In the genomic region with DNA sequence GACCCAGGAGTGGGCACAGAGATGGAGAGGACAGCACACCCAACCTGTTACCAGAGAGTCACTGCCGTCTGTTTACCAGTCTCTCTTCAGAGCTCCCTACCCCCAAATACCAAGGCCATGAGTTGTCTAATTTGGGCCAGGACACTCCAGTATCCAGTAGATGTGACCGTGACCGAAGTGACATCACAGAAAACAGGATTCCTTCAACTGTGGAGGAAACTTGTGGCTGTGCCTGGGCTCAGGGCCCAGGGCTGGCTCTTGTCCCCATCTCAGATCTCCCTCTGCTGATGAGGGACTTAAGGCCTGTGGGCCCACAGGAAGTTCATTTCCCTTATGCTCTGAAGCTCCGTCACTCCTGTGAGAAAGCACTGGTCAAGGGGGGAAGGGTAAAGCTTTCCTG, we compare ENCODE assay signal across 9 mouse cellular contexts. TPM values are rescaled to one million over a fixed set of nuclear protein-coding genes. Genes with fewer than 3 reads are reported as not detected.
DNase-seq lines count a peak whose midpoint lies in the region; ATAC-seq and TF ChIP-seq lines count a peak whose summit lies in the region.
"Had no signal": no experiment of that assay in that cellular context is flagged by ENCODE, and none has a peak within 500 bp of the region (broad histone marks: within the 10 kb centered on the region; RNA-seq: fewer than 3 reads in every experiment).

No protein-coding gene starts in this region.

- peaks cover 49% of the 10 kb centered on the region for H3K4me1 ChIP-seq in hindbrain, embryonic 10.5 days (replicated peaks)
- no peaks in the 10 kb centered on the region; the same call in 1 of the 2 replicates for H3K4me1 ChIP-seq in hindbrain, embryonic 14.5 days (replicated peaks; ENCODE audit: control insufficient read depth, insufficient read depth, low read length)
- H3K4me1 ChIP-seq in embryonic facial prominence, embryonic 10.5 days = peaks cover 47% of the 10 kb centered on the region
- peaks cover 48% of the 10 kb centered on the region for H3K4me1 ChIP-seq in heart, embryonic 16.5 days (ENCODE audit: control insufficient read depth, insufficient read depth, low read length)
- peaks cover 28% of the 10 kb centered on the region for H3K4me1 ChIP-seq in limb, embryonic 14.5 days (ENCODE audit: control insufficient read depth, insufficient read depth, low read length)
- peaks cover 12% of the 10 kb centered on the region for H3K4me1 ChIP-seq in thymus, adult 2 months (replicated peaks; ENCODE audit: control insufficient read depth, insufficient read depth, low read length)

- 73% methylated on average over 4 of the region's 4 CpGs for WGBS in hindbrain, embryonic 10.5 days
- WGBS in hindbrain, embryonic 14.5 days = 80% methylated on average over 4 of the region's 4 CpGs
- 63% methylated on average over 4 of the region's 4 CpGs for WGBS in embryonic facial prominence, embryonic 10.5 days
- WGBS in heart, embryonic 16.5 days = 37% methylated on average over 4 of the region's 4 CpGs
- 60% methylated on average over 4 of the region's 4 CpGs for WGBS in limb, embryonic 14.5 days
- whole genome bisulfite sequencing in thymus, adult 2 months = 69% methylated on average over 4 of the region's 4 CpGs

- no peak for DNase-seq in hindbrain, embryonic 10.5 days (ENCODE audit: low spot score)
- DNase-seq in hindbrain, embryonic 14.5 days (ENCODE audit: low spot score) = no peak
- no peak for DNase-seq in embryonic facial prominence, embryonic 10.5 days (ENCODE audit: low spot score)
- DNase-seq in limb, embryonic 14.5 days (ENCODE audit: low spot score) = peak; percentile 27
- DNase-seq in thymus, adult 2 months = no peak
- DNase-seq in thymus, postnatal 0 days (ENCODE audit: low spot score) = no peak

- H3K9ac ChIP-seq in hindbrain, embryonic 14.5 days = no peak overlapping the region
- peak overlapping the region; percentile 39 for H3K9ac ChIP-seq in heart, embryonic 16.5 days (ENCODE audit: low read length)
- H3K9ac ChIP-seq in limb, embryonic 14.5 days (ENCODE audit: low read depth, low read length, severe bottlenecking) = no peak overlapping the region

- no peaks in the 10 kb centered on the region for H3K9me3 ChIP-seq in hindbrain, embryonic 10.5 days
- no peaks in the 10 kb centered on the region for H3K9me3 ChIP-seq in hindbrain, embryonic 14.5 days (ENCODE audit: control insufficient read depth, low read length)
- H3K9me3 ChIP-seq in embryonic facial prominence, embryonic 10.5 days = no peaks in the 10 kb centered on the region
- no peaks in the 10 kb centered on the region for H3K9me3 ChIP-seq in heart, embryonic 16.5 days (replicated peaks; ENCODE audit: control insufficient read depth, low read length)
- no peaks in the 10 kb centered on the region for H3K9me3 ChIP-seq in limb, embryonic 14.5 days (ENCODE audit: control insufficient read depth, low read length)

- TF ChIP-seq CTCF in thymus, adult 2 months (IDR thresholded peaks at IDR 0.05; ENCODE audit: borderline replicate concordance, control insufficient read depth, extremely low read depth, insufficient read depth, low read length, poor library complexity) = no peak

- no peak overlapping the region for H3K4me3 ChIP-seq in hindbrain, embryonic 10.5 days
- H3K4me3 ChIP-seq in hindbrain, embryonic 14.5 days (replicated peaks; ENCODE audit: low read length) = no peak overlapping the region
- H3K4me3 ChIP-seq in embryonic facial prominence, embryonic 10.5 days = no peak overlapping the region
- no peak overlapping the region for H3K4me3 ChIP-seq in heart, embryonic 16.5 days (ENCODE audit: low read length)
- no peak overlapping the region for H3K4me3 ChIP-seq in limb, embryonic 14.5 days (replicated peaks; ENCODE audit: low read length)
- no peak overlapping the region for H3K4me3 ChIP-seq in thymus, adult 2 months (ENCODE audit: control insufficient read depth, insufficient read depth, low read length)

- H3K36me3 ChIP-seq in hindbrain, embryonic 10.5 days = no peaks in the 10 kb centered on the region
- H3K36me3 ChIP-seq in hindbrain, embryonic 14.5 days (replicated peaks; ENCODE audit: control insufficient read depth, insufficient read depth) = no peaks in the 10 kb centered on the region
- no peaks in the 10 kb centered on the region for H3K36me3 ChIP-seq in embryonic facial prominence, embryonic 10.5 days (replicated peaks)
- H3K36me3 ChIP-seq in heart, embryonic 16.5 days (ENCODE audit: control insufficient read depth, insufficient read depth) = no peaks in the 10 kb centered on the region
- peaks cover 6% of the 10 kb centered on the region for H3K36me3 ChIP-seq in limb, embryonic 14.5 days (ENCODE audit: control insufficient read depth, insufficient read depth, low read length)
- no peaks in the 10 kb centered on the region for H3K36me3 ChIP-seq in thymus, adult 2 months (ENCODE audit: control insufficient read depth, insufficient read depth, low read length)

- no peak overlapping the region for H3K4me2 ChIP-seq in hindbrain, embryonic 14.5 days (replicated peaks)
- no peak overlapping the region for H3K4me2 ChIP-seq in heart, embryonic 16.5 days (ENCODE audit: low read depth, low read length)
- H3K4me2 ChIP-seq in limb, embryonic 14.5 days (replicated peaks; ENCODE audit: low read depth, low read length, severe bottlenecking) = no peak overlapping the region

- TF ChIP-seq POLR2A in limb, embryonic 14.5 days (IDR thresholded peaks at IDR 0.05; ENCODE audit: borderline replicate concordance, extremely low read depth, insufficient read depth, insufficient read length) = no peak
- TF ChIP-seq POLR2A in thymus, adult 2 months (IDR thresholded peaks at IDR 0.05; ENCODE audit: control insufficient read depth, extremely low read depth, insufficient read depth, low read length, poor library complexity) = no peak

- H3K27me3 ChIP-seq in hindbrain, embryonic 10.5 days (ENCODE audit: insufficient read depth, poor library complexity, severe bottlenecking) = no peaks in the 10 kb centered on the region
- H3K27me3 ChIP-seq in hindbrain, embryonic 14.5 days (ENCODE audit: control insufficient read depth, insufficient read depth, low read length) = no peaks in the 10 kb centered on the region
- no peaks in the 10 kb centered on the region for H3K27me3 ChIP-seq in embryonic facial prominence, embryonic 10.5 days (replicated peaks; ENCODE audit: low read depth, poor library complexity, severe bottlenecking)
- no peaks in the 10 kb centered on the region for H3K27me3 ChIP-seq in heart, embryonic 16.5 days (ENCODE audit: control insufficient read depth, insufficient read depth, low read length)
- H3K27me3 ChIP-seq in limb, embryonic 14.5 days (ENCODE audit: control insufficient read depth, insufficient read depth, low read length) = no peaks in the 10 kb centered on the region
- no peaks in the 10 kb centered on the region for H3K27me3 ChIP-seq in thymus, adult 2 months (ENCODE audit: control insufficient read depth, insufficient read depth, low read length)
- H3K27me3 ChIP-seq: CH12.LX had no signal

- H3K27ac ChIP-seq in hindbrain, embryonic 10.5 days = peak overlapping the region; percentile 77
- H3K27ac ChIP-seq in hindbrain, embryonic 14.5 days = no peak overlapping the region
- peak overlapping the region; percentile 70 for H3K27ac ChIP-seq in embryonic facial prominence, embryonic 10.5 days (replicated peaks)
- peak overlapping the region; percentile 94 for H3K27ac ChIP-seq in heart, embryonic 16.5 days (ENCODE audit: low read length)
- H3K27ac ChIP-seq in limb, embryonic 14.5 days (replicated peaks; ENCODE audit: low read depth, low read length) = peak overlapping the region; percentile 48; the same call in 1 of the 2 replicates
- no peak overlapping the region for H3K27ac ChIP-seq in thymus, adult 2 months (ENCODE audit: control insufficient read depth, insufficient read depth, low read length)

- ATAC-seq in hindbrain, embryonic 14.5 days (ENCODE audit: low FRiP score) = no peak
- ATAC-seq in heart, embryonic 16.5 days (replicated peaks; ENCODE audit: extremely low read depth, insufficient read depth, low FRiP score) = peak; percentile 20; the same call in 1 of the 2 replicates
- no peak for ATAC-seq in limb, embryonic 14.5 days (ENCODE audit: low FRiP score, low read depth)
- ATAC-seq in megakaryocyte-erythroid progenitor cell, adult 5-6 weeks (replicated peaks; ENCODE audit: low FRiP score, low TSS enrichment, poor library complexity, severe bottlenecking) = no peak

RNA-seq across cellular contexts. Expression of gene Ppif, which starts 14.5 kb away (rescaled TPM):
- polyA plus RNA-seq in hindbrain, embryonic 10.5 days (2016; fragmentation: Nextera tagmentation; extraction: Ambion mirVana) = 47.3 and 55.7 TPM in 2 replicates
- 29.5 and 31.8 TPM in 2 replicates for polyA plus RNA-seq in hindbrain, embryonic 14.5 days (2014; fragmentation: Nextera tagmentation; extraction: Ambion mirVana)
- polyA plus RNA-seq in embryonic facial prominence, embryonic 10.5 days (2016; fragmentation: Nextera tagmentation; extraction: Ambion mirVana) = 76.6 and 77.0 TPM in 2 replicates
- 118 and 121 TPM in 2 replicates for polyA plus RNA-seq in heart, embryonic 16.5 days (2015; fragmentation: Nextera tagmentation; extraction: Ambion mirVana)
- polyA plus RNA-seq in limb, embryonic 14.5 days (2012; rRNA removed) = 67.1 and 79.9 TPM in 2 replicates
- 27.3 and 28.9 TPM in 2 replicates for polyA plus RNA-seq in limb, embryonic 14.5 days (2014; fragmentation: Nextera tagmentation; extraction: Ambion mirVana)
- 142 and 159 TPM in 2 replicates for total RNA-seq in megakaryocyte-erythroid progenitor cell, adult 5-6 weeks (2014; fragmentation: Nextera tagmentation)
- 42.9 and 55.8 TPM in 2 replicates for total RNA-seq in megakaryocyte-erythroid progenitor cell, adult 5-6 weeks (2017)
- 105 and 108 TPM in 2 replicates for polyA plus RNA-seq in thymus, adult 2 months (2012; rRNA removed)
- 30.4 and 37.2 TPM in 2 replicates for polyA plus RNA-seq in thymus, postnatal 0 days (2015; fragmentation: Nextera tagmentation; extraction: Ambion mirVana)

Comparison
In these comparisons a context has a peak if more than half of its experiments do, and no peak if none do; other contexts are left out.
1. H3K27ac ChIP-seq: peak in hindbrain, embryonic 10.5 days (single experiment), embryonic facial prominence, embryonic 10.5 days (single experiment), heart, embryonic 16.5 days (single experiment) and limb, embryonic 14.5 days (single experiment); none in hindbrain, embryonic 14.5 days (single experiment) and thymus, adult 2 months (single experiment).